In the genomic region with DNA sequence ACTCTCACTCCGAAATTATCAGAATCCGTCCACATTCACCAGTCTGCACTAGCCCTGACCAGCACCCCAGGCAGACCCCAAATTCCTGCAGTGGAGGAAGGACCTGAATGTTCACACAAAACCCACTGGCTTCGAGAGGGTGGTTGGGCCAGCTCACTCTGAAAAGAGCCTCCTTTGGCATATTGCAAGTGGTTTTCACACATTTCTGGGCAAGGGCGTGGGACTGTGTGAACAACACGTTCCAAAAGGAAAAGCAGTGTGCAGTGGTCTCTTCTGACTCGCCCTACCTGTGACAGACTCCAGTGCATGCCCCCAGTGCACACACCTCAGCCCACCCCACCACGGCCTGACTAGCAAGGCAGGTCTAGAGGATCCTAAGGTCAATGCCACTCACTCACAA, we compare ENCODE assay signal across 22 mouse cellular contexts. TPM values are rescaled to one million over a fixed set of nuclear protein-coding genes. Genes with fewer than 3 reads are reported as not detected.
DNase-seq lines count a peak whose midpoint lies in the region; ATAC-seq and TF ChIP-seq lines count a peak whose summit lies in the region.
"Had no signal": no experiment of that assay in that cellular context is flagged by ENCODE, and none has a peak within 500 bp of the region (broad histone marks: within the 10 kb centered on the region; RNA-seq: fewer than 3 reads in every experiment).

No protein-coding gene starts in this region.

- H3K4me1 ChIP-seq in heart, embryonic 15.5 days (replicated peaks): peaks cover 92% of the 10 kb centered on the region
- peaks cover 46% of the 10 kb centered on the region for H3K4me1 ChIP-seq in lung, postnatal 0 days (ENCODE audit: insufficient read depth, low read depth, low read length)
- peaks cover 26 to 49% of the 10 kb centered on the region in 2 experiments for H3K4me1 ChIP-seq in MEL (ENCODE audit: control insufficient read depth in 1 of 2, insufficient read depth in 2 of 2, low read length in 2 of 2)

- 0 out of 2 replicates have a peak, but pooled peaks have one; percentile 5 for TF ChIP-seq EP300 in lung, postnatal 0 days (IDR thresholded peaks at IDR 0.05)
- TF ChIP-seq EP300 in MEL (IDR thresholded peaks at IDR 0.05; ENCODE audit: low read depth in 1 of 2, low read length in 2 of 2): no peak

- H3K36me3 ChIP-seq in heart, embryonic 15.5 days: no peaks in the 10 kb centered on the region
- no peaks in the 10 kb centered on the region for H3K36me3 ChIP-seq in lung, postnatal 0 days (ENCODE audit: insufficient read depth, low read length)
- H3K36me3 ChIP-seq in MEL (ENCODE audit: control insufficient read depth in 1 of 2, insufficient read depth in 2 of 2, low read length in 2 of 2): peaks cover 0 to 30% of the 10 kb centered on the region in 2 experiments; a peak in 2 of 4 replicates
- H3K36me3 ChIP-seq: lung, embryonic 15.5 days; midbrain, embryonic 13.5 days; neural tube, embryonic 12.5 days had no signal

- 78% methylated on average over 7 of the region's 7 CpGs for WGBS in heart, embryonic 15.5 days
- 73% methylated on average over 7 of the region's 7 CpGs for WGBS in lung, postnatal 0 days

- no peaks in the 10 kb centered on the region for H3K79me2 ChIP-seq in MEL (ENCODE audit: control insufficient read depth, insufficient read depth, low read length, poor library complexity)

- H3K9me3 ChIP-seq in heart, embryonic 15.5 days (replicated peaks): no peaks in the 10 kb centered on the region
- H3K9me3 ChIP-seq in lung, postnatal 0 days (ENCODE audit: low read length): no peaks in the 10 kb centered on the region
- H3K9me3 ChIP-seq in MEL (replicated peaks; ENCODE audit: insufficient read depth, low read length): no peaks in the 10 kb centered on the region
- H3K9me3 ChIP-seq: embryonic facial prominence, embryonic 13.5 days; forebrain, embryonic 13.5 days; lung, embryonic 15.5 days; midbrain, embryonic 13.5 days; neural tube, embryonic 12.5 days had no signal

- no peak overlapping the region for H3K9ac ChIP-seq in heart, embryonic 15.5 days
- no peak overlapping the region for H3K9ac ChIP-seq in lung, postnatal 0 days (replicated peaks; ENCODE audit: low read depth)
- 0 out of 2 replicates have a peak overlapping the region, but pooled peaks have one; percentile 2 for H3K9ac ChIP-seq in MEL (ENCODE audit: control insufficient read depth, low read depth, low read length, poor library complexity, severe bottlenecking)
- H3K9ac ChIP-seq: embryonic facial prominence, embryonic 13.5 days; forebrain, embryonic 13.5 days; liver, embryonic 14.5 days; lung, embryonic 15.5 days; midbrain, embryonic 13.5 days; neural tube, embryonic 12.5 days had no signal

- no peak overlapping the region for H3K4me2 ChIP-seq in heart, embryonic 15.5 days
- no peak overlapping the region for H3K4me2 ChIP-seq in lung, postnatal 0 days (replicated peaks; ENCODE audit: low read depth, low read length)
- H3K4me2 ChIP-seq: embryonic facial prominence, embryonic 13.5 days; forebrain, embryonic 13.5 days; lung, embryonic 15.5 days; midbrain, embryonic 13.5 days; neural tube, embryonic 12.5 days had no signal

- no peak for TF ChIP-seq CTCF in lung, postnatal 0 days (IDR thresholded peaks at IDR 0.05)
- TF ChIP-seq CTCF in MEL (IDR thresholded peaks at IDR 0.05 in 2 of 3, conservative IDR thresholded peaks at IDR 0.05 in 1 of 3; ENCODE audit: control insufficient read depth in 1 of 3, insufficient read depth in 1 of 3, low read depth in 2 of 3, low read length in 3 of 3, poor library complexity in 1 of 3, severe bottlenecking in 1 of 3): no peak

- H3K4me3 ChIP-seq in heart, embryonic 15.5 days: no peak overlapping the region
- H3K4me3 ChIP-seq in lung, postnatal 0 days (ENCODE audit: low read depth, low read length): no peak overlapping the region
- no peak overlapping the region for H3K4me3 ChIP-seq in MEL (ENCODE audit: control insufficient read depth in 1 of 2, insufficient read depth in 1 of 2, low read depth in 2 of 2, low read length in 2 of 2)
- H3K4me3 ChIP-seq: embryonic facial prominence, embryonic 13.5 days; erythroblast, embryonic 14.5 days; forebrain, embryonic 13.5 days; left cerebral cortex, adult 2 months; lung, embryonic 15.5 days; midbrain, embryonic 13.5 days; neural tube, embryonic 12.5 days had no signal

- no peak for TF ChIP-seq POLR2A in MEL (IDR thresholded peaks at IDR 0.05; ENCODE audit: control insufficient read depth in 1 of 2, insufficient read depth in 1 of 2, low read depth in 1 of 2, low read length in 2 of 2, poor library complexity in 1 of 2)

- no peak for TF ChIP-seq RAD21 in MEL (IDR thresholded peaks at IDR 0.05; ENCODE audit: low read depth, low read length)

- no peak for ATAC-seq in heart, embryonic 15.5 days (replicated peaks; ENCODE audit: insufficient number of reproducible peaks, insufficient read depth, low FRiP score, low read depth)
- ATAC-seq in lung, postnatal 0 days: no peak
- ATAC-seq in erythroid progenitor cell, adult 5-6 weeks (replicated peaks; ENCODE audit: low FRiP score, poor library complexity, severe bottlenecking): no peak
- ATAC-seq: forebrain, embryonic 13.5 days; midbrain, embryonic 13.5 days had no signal

- H3K27me3 ChIP-seq in heart, embryonic 15.5 days: no peaks in the 10 kb centered on the region
- no peaks in the 10 kb centered on the region for H3K27me3 ChIP-seq in lung, postnatal 0 days (replicated peaks; ENCODE audit: insufficient read depth, low read length)
- no peaks in the 10 kb centered on the region for H3K27me3 ChIP-seq in MEL (ENCODE audit: control insufficient read depth in 1 of 2, insufficient read depth in 2 of 2, low read length in 2 of 2)
- H3K27me3 ChIP-seq: embryonic facial prominence, embryonic 13.5 days; forebrain, embryonic 13.5 days; lung, embryonic 15.5 days; midbrain, embryonic 13.5 days; neural tube, embryonic 12.5 days had no signal

- H3K27ac ChIP-seq in heart, embryonic 15.5 days: peak overlapping the region; percentile 82; the same call in 1 of the 2 replicates
- H3K27ac ChIP-seq in lung, postnatal 0 days (ENCODE audit: low read length): peak overlapping the region; percentile 52; the same call in 1 of the 2 replicates
- peak overlapping the region; percentile 84 for H3K27ac ChIP-seq in MEL (ENCODE audit: control insufficient read depth, low read depth, low read length)
- H3K27ac ChIP-seq: embryonic facial prominence, embryonic 13.5 days; forebrain, embryonic 13.5 days; kidney, postnatal 0 days; left cerebral cortex, adult 2 months; liver, embryonic 14.5 days; midbrain, embryonic 13.5 days; neural tube, embryonic 12.5 days had no signal

- no peak for DNase-seq in heart, adult 11 months
- DNase-seq in lung, postnatal 0 days (ENCODE audit: low spot score): no peak
- no peak for DNase-seq in lung, postnatal 10 days
- no peak for DNase-seq in MEL (ENCODE audit: low read depth, low spot score)
- peak; percentile 60 for DNase-seq in induced T-regulatory cell, adult 2 months (ENCODE audit: low read depth)
- no peak for DNase-seq in layer of hippocampus, adult 8-10 months (ENCODE audit: low spot score in 2 of 2)
- DNase-seq: adrenal gland, postnatal 10 days; cerebellum, adult 2 months; cerebellum, postnatal 25 days; embryo, embryonic 11 days; kidney, adult 11 months had no signal

TF ChIP-seq in MEL, 35 proteins besides CTCF, POLR2A, EP300 and RAD21:
- no peak for TF ChIP-seq ZC3H11A (IDR thresholded peaks at IDR 0.05; ENCODE audit: low read depth, low read length)
- no peak for TF ChIP-seq HCFC1 (IDR thresholded peaks at IDR 0.05; ENCODE audit: low read depth, low read length)
- TF ChIP-seq E2F4 (IDR thresholded peaks at IDR 0.05; ENCODE audit: borderline replicate concordance, low read depth, low read length): no peak
TF ChIP-seq in MEL: peak in this region for 0.

RNA-seq across cellular contexts. Expression of a gene that starts 35.4 kb away (rescaled TPM):
- 11.6 and 14.8 TPM in 2 replicates for polyA plus RNA-seq in heart, embryonic 15.5 days (2015; fragmentation: Nextera tagmentation; extraction: Ambion mirVana)
- polyA plus RNA-seq in lung, postnatal 0 days (2015; fragmentation: Nextera tagmentation; extraction: Ambion mirVana): 11.8 and 12.3 TPM in 2 replicates
- total RNA-seq in MEL (2012; rRNA removed): 7.1 and 7.5 TPM in 2 replicates
- polyA plus RNA-seq in MEL (2012; ENCODE audit: insufficient read depth in 1 of 2, insufficient read length in 2 of 2, low read depth in 1 of 2, low replicate concordance in 2 of 2, missing spikeins in 1 of 2): 10 to 100 TPM in 1 of 2 experiments, not detected in 1; 10.2 TPM
- total RNA-seq in erythroid progenitor cell, adult 5-6 weeks (2015; ENCODE audit: low replicate concordance): 4.7 and 5.0 TPM in 2 replicates
- 2.6 and 13.2 TPM in 2 replicates for total RNA-seq in erythroid progenitor cell, adult 5-6 weeks (2017; ENCODE audit: low replicate concordance)
- total RNA-seq in layer of hippocampus, adult 8-10 months (2022): 10 to 100 TPM; 48.8 to 57.3 (median 53.6) TPM
